Mouse (Mus musculus) olfactory bulb, adult 2 months (tissue): Measurements from ENCODE around the gene Chd2.

Experiments used
- CTCF ChIP-seq: fragments of 200-500 bp; IDR thresholded peaks from 2 replicates; pipeline ENCODE4 v1.5.1; 2012; ENCODE audit warnings: low read depth, mild to moderate bottlenecking, low read length, moderate library complexity; ENCODE audit not compliant: insufficient read depth
- POLR2A ChIP-seq: fragments of 200-500 bp; IDR thresholded peaks from 2 replicates; pipeline ENCODE4 v1.6.1; 2012; ENCODE audit warnings: mild to moderate bottlenecking, low read depth, low read length, moderate library complexity; ENCODE audit not compliant: insufficient read depth

DNA sequence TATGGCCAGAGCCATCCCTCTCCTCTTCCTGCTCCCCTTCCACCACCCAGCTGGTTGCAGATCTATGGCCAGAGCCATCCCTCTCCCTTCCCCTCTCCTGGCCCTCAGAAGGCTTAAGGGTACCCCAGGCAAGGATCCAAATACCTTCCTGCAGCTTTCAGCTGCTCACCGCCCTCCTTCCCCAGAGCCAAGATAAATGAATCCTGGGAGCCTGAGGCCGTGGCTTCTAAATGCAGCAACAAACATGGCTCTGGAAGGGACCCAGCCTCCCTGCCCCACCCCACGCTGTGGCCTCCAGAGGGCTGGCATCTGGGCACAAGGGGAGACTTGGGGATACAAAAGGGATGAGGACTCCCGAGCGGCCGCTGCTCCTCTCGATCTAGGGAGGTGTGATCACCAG is 129.2 kb downstream of the Chd2 start:
- TF ChIP-seq POLR2A (no peak), CTCF (no peak)
